Mouse (Mus musculus) midbrain, postnatal 0 days (tissue): ENCODE results near the gene Dcps. TPM values are rescaled to one million over a fixed set of nuclear protein-coding genes. Genes with fewer than 3 reads are reported as not detected.

Experiments used
- ATAC-seq: fragments of 200-750 bp; cut with Nextera tagmentation; 2 replicates; pipeline ENCODE4 v1.8.0; 2017; ENCODE audit warnings: moderate number of reproducible peaks, mild to moderate bottlenecking, moderate TSS enrichment, moderate library complexity; ENCODE audit not compliant: low FRiP score
- DNase-seq: peaks from one replicate; pipeline ENCODE4 v3.0.0-alpha.2; 2015; ENCODE audit warnings: low spot score
- H3K27ac ChIP-seq: fragments of 300-500 bp; sonication (generic); 2 replicates; pipeline ENCODE4 v1.5.1; 2014; ENCODE audit warnings: low read depth, mild to moderate bottlenecking, low read length, mixed read lengths
- H3K27me3 ChIP-seq: fragments of 300-500 bp; sonication (generic); 2 replicates; pipeline ENCODE4 v1.6.1; 2014; ENCODE audit warnings: low read length, control low read depth, mixed read lengths; ENCODE audit not compliant: insufficient read depth
- H3K36me3 ChIP-seq: fragments of 300-500 bp; sonication (generic); 2 replicates; pipeline ENCODE4 v1.6.1; 2014; ENCODE audit warnings: low read length, control low read depth, mixed read lengths; ENCODE audit not compliant: insufficient read depth
- H3K4me1 ChIP-seq: fragments of 300-500 bp; sonication (generic); 2 replicates; pipeline ENCODE4 v1.6.1; 2014; ENCODE audit warnings: mild to moderate bottlenecking, control low read depth, antibody characterized with exemption, low read length, mixed read lengths; ENCODE audit not compliant: insufficient read depth
- H3K4me2 ChIP-seq: fragments of 300-500 bp; sonication (generic); 2 replicates; pipeline ENCODE4 v1.6.1; 2014; ENCODE audit warnings: low read depth, mild to moderate bottlenecking, low read length, mixed read lengths; ENCODE audit not compliant: poor library complexity, severe bottlenecking
- H3K4me3 ChIP-seq: fragments of 300-500 bp; sonication (generic); 2 replicates; pipeline ENCODE4 v1.5.1; 2014; ENCODE audit warnings: low read depth, mild to moderate bottlenecking, low read length, moderate library complexity
- H3K9ac ChIP-seq: fragments of 300-500 bp; sonication (generic); replicated peaks from 2 replicates; pipeline ENCODE4 v1.6.1; 2014; ENCODE audit warnings: mild to moderate bottlenecking, low read length, moderate library complexity, mixed read lengths; ENCODE audit not compliant: poor library complexity, severe bottlenecking
- H3K9me3 ChIP-seq: fragments of 300-500 bp; sonication (generic); 2 replicates; pipeline ENCODE4 v1.6.1; 2016; ENCODE audit warnings: low read length, control low read depth
- CTCF ChIP-seq: IDR thresholded peaks from 2 replicates; pipeline ENCODE4 v1.5.1; 2016; ENCODE audit warnings: antibody characterized with exemption, mild to moderate bottlenecking
- WGBS: fragments of 180-500 bp; shearing (Covaris S2); extraction: QIAGEN DNeasy Blood & Tissue Kit; methylation state at CpG from one replicate; pipeline ENCODE4 v1.1.7; 2014; 5-methylcytosine and 5-hydroxymethylcytosine counted together
- polyA plus RNA-seq: library from polyadenylated mRNA; unstranded; fragments of >200 nt; fragmentation: Nextera tagmentation; extraction: Ambion mirVana; gene quantifications from 2 replicates; pipeline ENCODE4 v1.2.1, GENCODE M21; 2015
- total RNA-seq: library from RNA; depleted of rRNA; stranded (reverse); fragments of >200 nt; gene quantifications from 2 replicates; pipeline ENCODE4 v1.2.3, GENCODE M21; 2014; rRNA removed

The Dcps gene
- total and polyA plus RNA-seq, 2 experiments from 2014 or later, result 39.6 to 58.4 TPM

GRCm38 (mm10) chr9:35095726-35096125 is 80.1 kb downstream of the Dcps start:
- Histone ChIP-seq H3K27ac (no peak overlapping the region), H3K9me3 (no peaks in the 10 kb centered on the region), H3K9ac (no peak overlapping the region), H3K4me3 (no peak overlapping the region), H3K36me3 (no peaks in the 10 kb centered on the region), H3K4me1 (no peaks in the 10 kb centered on the region), H3K27me3 (no peaks in the 10 kb centered on the region), H3K4me2 (no peak overlapping the region)
- 97% methylated on average over 1 of the region's 1 CpGs for WGBS
- DNase-seq (no peak), ATAC-seq (no peak)
- no peak for TF ChIP-seq CTCF

- Histone ChIP-seq H3K36me3 (no peaks in the 10 kb centered on the region), H3K4me1 (no peaks in the 10 kb centered on the region), H3K27ac (no peak overlapping the region), H3K27me3 (no peaks in the 10 kb centered on the region), H3K4me3 (no peak overlapping the region), H3K9ac (no peak overlapping the region), H3K4me2 (no peak overlapping the region), H3K9me3 (no peaks in the 10 kb centered on the region)
- no peak for ATAC-seq
- DNase-seq, result no peak
- 96% methylated on average over 3 of the region's 3 CpGs for WGBS
- no peak for TF ChIP-seq CTCF
Observed at GRCm38 (mm10) chr9:35093350-35093749, 82.5 kb downstream of the Dcps start.

- 94% methylated on average over 2 of the region's 2 CpGs for WGBS
- no peak overlapping the region for H3K9ac ChIP-seq
- no peak for TF ChIP-seq CTCF
- DNase-seq (no peak), ATAC-seq (no peak)
- no peak overlapping the region for H3K4me3 ChIP-seq
- H3K4me2 ChIP-seq, result no peak overlapping the region
- no peak overlapping the region for H3K27ac ChIP-seq
- no peaks in the 10 kb centered on the region for H3K27me3 ChIP-seq
- no peaks in the 10 kb centered on the region for H3K9me3 ChIP-seq
- no peaks in the 10 kb centered on the region for H3K4me1 ChIP-seq
- no peaks in the 10 kb centered on the region for H3K36me3 ChIP-seq
Observed at GRCm38 (mm10) chr9:35092904-35093303, 83.0 kb downstream of the Dcps start.

Other genes starting within 250 kb of the Dcps start
- gene St3gal4, start 56.8 kb downstream of the Dcps start, total RNA-seq, result 25.0 and 29.8 TPM in 2 replicates
- 19.6 and 20.0 TPM in 2 replicates for gene St3gal4, start 56.8 kb downstream of the Dcps start, polyA plus RNA-seq
- 39.6 and 43.2 TPM in 2 replicates for gene Srpr, start 24.1 kb upstream of the Dcps start, total RNA-seq
- gene Srpr, start 24.1 kb upstream of the Dcps start, polyA plus RNA-seq, result 61.0 and 63.0 TPM in 2 replicates
- 2.6 and 4.3 TPM in 2 replicates for gene Tirap, start 24.2 kb upstream of the Dcps start, total RNA-seq
- 2.7 and 3.4 TPM in 2 replicates for gene Tirap, start 24.2 kb upstream of the Dcps start, polyA plus RNA-seq
- 36.3 and 39.8 TPM in 2 replicates for gene Foxred1, start 35.0 kb upstream of the Dcps start, total RNA-seq
- 46.5 and 47.0 TPM in 2 replicates for gene Foxred1, start 35.0 kb upstream of the Dcps start, polyA plus RNA-seq
- gene Fam118b, start 91.7 kb upstream of the Dcps start, total RNA-seq, result 24.6 and 29.4 TPM in 2 replicates
- 37.4 and 41.5 TPM in 2 replicates for gene Fam118b, start 91.7 kb upstream of the Dcps start, polyA plus RNA-seq
- gene Rpusd4, start 91.8 kb upstream of the Dcps start, total RNA-seq, result 6.9 and 8.7 TPM in 2 replicates
- gene Rpusd4, start 91.8 kb upstream of the Dcps start, polyA plus RNA-seq, result 10.6 and 11.0 TPM in 2 replicates
- 11.4 and 12.3 TPM in 2 replicates for gene Cdon, start 245.1 kb upstream of the Dcps start, total RNA-seq
- gene Cdon, start 245.1 kb upstream of the Dcps start, polyA plus RNA-seq, result 0.65 and 0.81 TPM in 2 replicates